Mouse (Mus musculus): Measurements from ENCODE around the gene Wnt2b. TPM values are rescaled to one million over a fixed set of nuclear protein-coding genes. Genes with fewer than 3 reads are reported as not detected.

Gene Wnt2b
- 0.80 TPM for polyA plus RNA-seq (2015; fragmentation: Illumina TruSeq; extraction: RNeasy Lipid Tissue Mini Kit (QIAGEN cat#74804); ENCODE audit: insufficient read depth, low replicate concordance)

DNA sequence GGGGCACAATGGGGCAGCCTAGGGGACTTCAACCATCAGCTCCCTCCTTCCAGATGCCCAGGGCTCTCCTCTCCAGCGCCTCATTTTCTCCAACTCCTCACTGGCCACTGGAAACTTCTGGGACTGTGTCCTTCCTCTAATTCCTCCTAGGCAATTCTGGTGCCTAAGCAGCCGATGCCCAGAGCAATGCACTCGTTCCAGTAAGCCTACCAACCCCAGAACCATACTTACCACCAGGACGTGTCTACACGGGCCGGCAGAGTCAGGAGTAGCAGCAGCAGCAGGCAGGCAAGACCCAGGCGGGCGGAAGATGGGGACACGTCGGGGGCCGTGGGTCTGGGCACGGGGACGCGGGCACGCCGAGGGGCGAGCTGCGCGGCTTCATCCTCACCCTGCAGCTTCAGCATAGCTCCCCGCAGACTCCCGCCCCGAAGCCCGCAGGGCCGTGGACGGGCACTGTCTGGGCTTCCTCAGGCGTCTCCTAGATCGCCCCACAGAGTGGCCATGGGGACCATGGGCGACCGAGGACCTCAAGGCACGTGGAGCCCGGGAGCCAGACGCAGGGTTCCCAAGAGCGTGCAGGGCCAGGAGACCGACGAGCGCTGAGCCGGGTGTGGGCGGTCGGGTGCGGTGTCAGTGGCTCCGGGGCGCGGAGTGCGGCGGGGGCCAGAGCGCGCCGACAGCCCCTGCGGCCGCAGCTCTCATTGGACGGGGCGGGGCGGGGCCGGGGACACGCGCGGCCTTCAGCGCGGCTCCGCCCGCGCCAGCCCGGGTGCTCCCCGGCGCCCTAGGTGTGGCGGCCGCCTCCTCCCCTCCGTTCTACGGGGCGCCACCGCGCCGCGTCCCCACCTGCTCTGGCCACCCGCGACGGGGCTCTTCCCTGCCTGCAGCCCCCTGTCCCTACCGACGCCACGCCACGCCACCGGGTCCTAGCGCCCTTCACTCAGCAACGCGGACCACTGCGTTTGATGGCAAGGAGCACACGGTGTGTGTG, at the start of gene Wnt2b:
Gene Wnt2b, minus strand, starts transcription at position 856 of the 994 bp plus-strand sequence.

Other genes starting within 250 kb of the Wnt2b start
- 3.7 TPM for gene Ppm1j, start 180.9 kb downstream of the Wnt2b start, polyA plus RNA-seq (2015; fragmentation: Illumina TruSeq; extraction: RNeasy Lipid Tissue Mini Kit (QIAGEN cat#74804); ENCODE audit: insufficient read depth, low replicate concordance)
- 0.57 TPM for gene Fam19a3, start 180.1 kb downstream of the Wnt2b start, polyA plus RNA-seq (2015; fragmentation: Illumina TruSeq; extraction: RNeasy Lipid Tissue Mini Kit (QIAGEN cat#74804); ENCODE audit: insufficient read depth, low replicate concordance)
- 17.6 TPM for gene Rhoc, start 173.5 kb downstream of the Wnt2b start, polyA plus RNA-seq (2015; fragmentation: Illumina TruSeq; extraction: RNeasy Lipid Tissue Mini Kit (QIAGEN cat#74804); ENCODE audit: insufficient read depth, low replicate concordance)
- gene Mov10, start 143.4 kb downstream of the Wnt2b start, polyA plus RNA-seq (2015; fragmentation: Illumina TruSeq; extraction: RNeasy Lipid Tissue Mini Kit (QIAGEN cat#74804); ENCODE audit: insufficient read depth, low replicate concordance): 11.7 TPM
- 19.2 TPM for gene St7l, start 97.9 kb downstream of the Wnt2b start, polyA plus RNA-seq (2015; fragmentation: Illumina TruSeq; extraction: RNeasy Lipid Tissue Mini Kit (QIAGEN cat#74804); ENCODE audit: insufficient read depth, low replicate concordance)
- 351 TPM for gene Capza1, start 97.4 kb downstream of the Wnt2b start, polyA plus RNA-seq (2015; fragmentation: Illumina TruSeq; extraction: RNeasy Lipid Tissue Mini Kit (QIAGEN cat#74804); ENCODE audit: insufficient read depth, low replicate concordance)
- gene Cttnbp2nl, start 91.2 kb upstream of the Wnt2b start, polyA plus RNA-seq (2015; fragmentation: Illumina TruSeq; extraction: RNeasy Lipid Tissue Mini Kit (QIAGEN cat#74804); ENCODE audit: insufficient read depth, low replicate concordance): 9.3 TPM
- gene 4930564D02Rik, start 104.9 kb upstream of the Wnt2b start, polyA plus RNA-seq (2015; fragmentation: Illumina TruSeq; extraction: RNeasy Lipid Tissue Mini Kit (QIAGEN cat#74804); ENCODE audit: insufficient read depth, low replicate concordance): not detected